In the genomic region with DNA sequence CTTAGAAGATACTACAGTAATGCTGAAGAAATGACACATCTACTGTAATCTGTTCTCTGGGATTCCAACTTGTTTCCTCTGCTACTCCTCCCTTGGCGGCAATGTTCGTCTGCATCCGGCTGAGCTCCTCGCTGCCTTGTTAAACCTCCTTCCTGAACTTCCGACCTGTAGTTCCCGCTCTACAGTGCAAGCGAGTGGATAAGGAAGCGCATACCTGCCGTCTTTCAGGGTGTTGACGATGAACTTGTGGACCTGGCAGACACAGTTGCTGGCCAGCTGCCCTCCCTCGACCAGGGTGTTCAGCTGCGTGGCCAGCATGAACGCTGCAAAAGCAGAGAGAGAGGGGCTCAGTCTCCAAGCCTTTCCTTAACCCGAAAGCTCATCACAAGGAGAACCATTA, we compare ENCODE assay signal across 13 mouse cellular contexts. TPM values are rescaled to one million over a fixed set of nuclear protein-coding genes. Genes with fewer than 3 reads are reported as not detected.
A peak's percentile ranks its signal among the peaks of the same experiment; 100 is the strongest.
DNase-seq lines count a peak whose midpoint lies in the region; ATAC-seq lines count a peak whose summit lies in the region.
"Had no signal": no experiment of that assay in that cellular context is flagged by ENCODE, and none has a peak within 500 bp of the region (broad histone marks: within the 10 kb centered on the region; RNA-seq: fewer than 3 reads in every experiment).

No protein-coding gene starts in this region.

- H3K36me3 ChIP-seq in hindbrain, embryonic 13.5 days, result peaks cover 39% of the 10 kb centered on the region
- H3K36me3 ChIP-seq in hindbrain, embryonic 11.5 days (ENCODE audit: control insufficient read depth, insufficient read depth, low read length), result no peaks in the 10 kb centered on the region
- H3K36me3 ChIP-seq in megakaryocyte, embryonic 14.5 days (replicated peaks; ENCODE audit: low read length), result peaks cover 69% of the 10 kb centered on the region
- H3K36me3 ChIP-seq in intestine, embryonic 16.5 days (ENCODE audit: control insufficient read depth, insufficient read depth, low read length), result 0 out of 2 replicates have a peak, but pooled peaks cover 3% of the 10 kb centered on the region

- no peak overlapping the region for H3K4me3 ChIP-seq in hindbrain, embryonic 13.5 days
- no peak overlapping the region for H3K4me3 ChIP-seq in hindbrain, embryonic 11.5 days (ENCODE audit: low read depth, low read length)
- H3K4me3 ChIP-seq in megakaryocyte, embryonic 14.5 days (replicated peaks), result peak overlapping the region; percentile 4
- no peak overlapping the region for H3K4me3 ChIP-seq in intestine, embryonic 16.5 days (ENCODE audit: low read length)
- H3K4me3 ChIP-seq: forebrain, embryonic 12.5 days; heart, embryonic 15.5 days; liver, embryonic 13.5 days had no signal

- DNase-seq in adrenal gland, adult 2 months, result peak; percentile 24
- DNase-seq in adrenal gland, adult (ENCODE audit: inconsistent age in 2 of 2, low spot score in 1 of 2), result no peak
- no peak for DNase-seq in hindbrain, embryonic 11.5 days (ENCODE audit: low spot score)
- peak; percentile 62 for DNase-seq in kidney, postnatal 10 days
- DNase-seq: adrenal gland, postnatal 36 days; liver, embryonic 13.5 days; thymus, adult 18-20 months had no signal

- H3K4me1 ChIP-seq in hindbrain, embryonic 13.5 days (replicated peaks), result peaks cover 3% of the 10 kb centered on the region; the same call in 1 of the 2 replicates
- no peaks in the 10 kb centered on the region for H3K4me1 ChIP-seq in hindbrain, embryonic 11.5 days (replicated peaks; ENCODE audit: control insufficient read depth, insufficient read depth, low read length)
- H3K4me1 ChIP-seq in megakaryocyte, embryonic 14.5 days, result peaks cover 66% of the 10 kb centered on the region
- H3K4me1 ChIP-seq in intestine, embryonic 16.5 days (ENCODE audit: control insufficient read depth, insufficient read depth, low read length), result peaks cover 3% of the 10 kb centered on the region
- H3K4me1 ChIP-seq: forebrain, embryonic 12.5 days had no signal

- H3K9ac ChIP-seq in hindbrain, embryonic 13.5 days, result no peak overlapping the region
- H3K9ac ChIP-seq in hindbrain, embryonic 11.5 days (ENCODE audit: low read depth, low read length), result no peak overlapping the region
- H3K9ac ChIP-seq in intestine, embryonic 16.5 days (ENCODE audit: low read depth, low read length), result no peak overlapping the region
- H3K9ac ChIP-seq: forebrain, embryonic 12.5 days; heart, embryonic 15.5 days; liver, embryonic 13.5 days had no signal

- ATAC-seq in hindbrain, embryonic 13.5 days (ENCODE audit: low FRiP score), result no peak
- no peak for ATAC-seq in hindbrain, embryonic 11.5 days (ENCODE audit: low FRiP score)
- ATAC-seq in megakaryocyte, adult 5-6 weeks (ENCODE audit: poor library complexity, severe bottlenecking), result no peak
- no peak for ATAC-seq in intestine, embryonic 16.5 days

- H3K27ac ChIP-seq in hindbrain, embryonic 13.5 days, result peak overlapping the region; percentile 31; the same call in 1 of the 2 replicates
- H3K27ac ChIP-seq in hindbrain, embryonic 11.5 days (ENCODE audit: low read depth, low read length), result no peak overlapping the region
- H3K27ac ChIP-seq in intestine, embryonic 16.5 days (ENCODE audit: low read length), result no peak overlapping the region
- H3K27ac ChIP-seq: forebrain, embryonic 12.5 days; heart, embryonic 15.5 days; liver, embryonic 13.5 days had no signal

- no peaks in the 10 kb centered on the region for H3K9me3 ChIP-seq in hindbrain, embryonic 13.5 days
- no peaks in the 10 kb centered on the region for H3K9me3 ChIP-seq in hindbrain, embryonic 11.5 days (ENCODE audit: control insufficient read depth, low read length)
- H3K9me3 ChIP-seq in megakaryocyte, embryonic 14.5 days, result no peaks in the 10 kb centered on the region
- H3K9me3 ChIP-seq in intestine, embryonic 16.5 days (ENCODE audit: control insufficient read depth, low read length), result no peaks in the 10 kb centered on the region
- H3K9me3 ChIP-seq: forebrain, embryonic 12.5 days; heart, embryonic 15.5 days; liver, embryonic 13.5 days had no signal

- H3K4me2 ChIP-seq in hindbrain, embryonic 13.5 days, result no peak overlapping the region
- H3K4me2 ChIP-seq in hindbrain, embryonic 11.5 days (replicated peaks; ENCODE audit: low read depth, low read length), result no peak overlapping the region
- no peak overlapping the region for H3K4me2 ChIP-seq in intestine, embryonic 16.5 days (ENCODE audit: low read depth, low read length)
- H3K4me2 ChIP-seq: forebrain, embryonic 12.5 days; heart, embryonic 15.5 days; liver, embryonic 13.5 days had no signal

- H3K27me3 ChIP-seq in hindbrain, embryonic 13.5 days, result no peaks in the 10 kb centered on the region
- H3K27me3 ChIP-seq in hindbrain, embryonic 11.5 days (ENCODE audit: control insufficient read depth, insufficient read depth, low read length), result no peaks in the 10 kb centered on the region
- H3K27me3 ChIP-seq in megakaryocyte, embryonic 14.5 days (replicated peaks), result no peaks in the 10 kb centered on the region
- H3K27me3 ChIP-seq in intestine, embryonic 16.5 days (replicated peaks; ENCODE audit: control insufficient read depth, insufficient read depth, low read length), result no peaks in the 10 kb centered on the region
- H3K27me3 ChIP-seq: forebrain, embryonic 12.5 days; heart, embryonic 15.5 days; liver, embryonic 13.5 days had no signal

- WGBS in hindbrain, embryonic 13.5 days, result 93% methylated on average over 14 of the region's 14 CpGs
- 93% methylated on average over 14 of the region's 14 CpGs for WGBS in hindbrain, embryonic 11.5 days
- WGBS in intestine, embryonic 16.5 days, result 93% methylated on average over 14 of the region's 14 CpGs

RNA-seq across cellular contexts. Expression of a gene that starts 8.0 kb away (rescaled TPM):
- 10 to 100 TPM; 35.6 to 54.9 TPM for total RNA-seq in adrenal gland, adult 2 months (2021)
- 11.8 and 16.4 TPM in 2 replicates for polyA plus RNA-seq in adrenal gland, adult 2 months (2012; rRNA removed)
- 58.8 and 63.6 TPM in 2 replicates for polyA plus RNA-seq in hindbrain, embryonic 13.5 days (2015; fragmentation: Nextera tagmentation; extraction: Ambion mirVana)
- polyA plus RNA-seq in hindbrain, embryonic 11.5 days (2014; fragmentation: Nextera tagmentation; extraction: Ambion mirVana), result 100 and 105 TPM in 2 replicates
- polyA plus RNA-seq in megakaryocyte, embryonic 14.5 days (2012; ENCODE audit: insufficient read depth, low replicate concordance), result 10.0 and 11.0 TPM in 2 replicates
- 37.2 and 37.6 TPM in 2 replicates for total RNA-seq in megakaryocyte, adult 5-6 weeks (2015)
- total RNA-seq in megakaryocyte, adult 5-6 weeks (2017), result 126 and 129 TPM in 2 replicates
- polyA plus RNA-seq in intestine, embryonic 16.5 days (2015; fragmentation: Nextera tagmentation; extraction: Ambion mirVana), result 82.8 and 91.9 TPM in 2 replicates

RNA-seq across cellular contexts. Expression of a gene that starts 8.2 kb away (rescaled TPM):
- 10 to 100 TPM in 1 of 2 experiments, 1 to 10 TPM in 1; 5.2 to 12.5 TPM for total RNA-seq in adrenal gland, adult 2 months (2021)
- 6.3 and 6.8 TPM in 2 replicates for polyA plus RNA-seq in adrenal gland, adult 2 months (2012; rRNA removed)
- polyA plus RNA-seq in hindbrain, embryonic 13.5 days (2015; fragmentation: Nextera tagmentation; extraction: Ambion mirVana), result 16.9 and 17.6 TPM in 2 replicates
- 11.7 and 13.9 TPM in 2 replicates for polyA plus RNA-seq in hindbrain, embryonic 11.5 days (2014; fragmentation: Nextera tagmentation; extraction: Ambion mirVana)
- 0.43 and 1.8 TPM in 2 replicates for polyA plus RNA-seq in megakaryocyte, embryonic 14.5 days (2012; ENCODE audit: insufficient read depth, low replicate concordance)
- total RNA-seq in megakaryocyte, adult 5-6 weeks (2015), result 1.9 and 4.9 TPM in 2 replicates
- total RNA-seq in megakaryocyte, adult 5-6 weeks (2017), result 6.5 and 12.7 TPM in 2 replicates
- polyA plus RNA-seq in intestine, embryonic 16.5 days (2015; fragmentation: Nextera tagmentation; extraction: Ambion mirVana), result 7.2 and 8.2 TPM in 2 replicates

Comparison
In these comparisons a context has a peak if more than half of its experiments do, and no peak if none do; other contexts are left out.
1. DNase-seq: peak in adrenal gland, adult 2 months (single experiment) and kidney, postnatal 10 days (single experiment); none in adrenal gland, adult (0 of 2) and hindbrain, embryonic 11.5 days (single experiment).